Mouse (Mus musculus): ENCODE measurements around the gene Gm28168. TPM values are rescaled to one million over a fixed set of nuclear protein-coding genes. Genes with fewer than 3 reads are reported as not detected.
"Not testable (repeated sequence)": the region's sequence is repeated elsewhere in the genome, so short reads cannot be mapped to it uniquely, and the experiment has no call there.

Gene Gm28168
- total RNA-seq (2021): not detected
- long read RNA-seq, experiment 1: 0 reads
- long read RNA-seq, experiment 2: 0 reads

DNA sequence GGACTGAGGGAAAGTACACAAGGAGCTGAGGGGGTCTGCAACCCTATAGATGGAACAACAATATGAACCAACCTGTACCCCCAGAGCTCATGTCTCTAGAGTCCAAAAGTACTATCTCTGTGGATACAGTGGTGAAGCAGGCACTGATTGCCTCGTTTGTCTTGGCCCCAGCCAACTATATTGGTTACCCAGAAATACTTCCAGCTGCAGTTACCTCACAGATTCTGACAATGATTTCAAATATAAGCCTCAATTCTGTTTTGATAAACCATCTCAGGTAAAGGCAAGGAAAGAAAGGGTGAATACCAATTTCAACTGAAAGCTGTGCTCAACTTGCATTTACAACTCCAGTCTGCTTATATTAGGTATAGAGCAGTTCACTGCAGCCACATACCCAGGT, at the start of gene Gm28168:
Gene Gm28168, plus strand, starts transcription at position 301 of the 400 bp plus-strand sequence.
- H3K27ac ChIP-seq; DNase-seq (ENCODE audit: low spot score in 2 of 2); H3K4me3 ChIP-seq: not testable (repeated sequence)

GRCm38 (mm10) chr1:117965639-117966038, 37.8 kb downstream of the Gm28168 start, which contains the start of gene Gm7145:
Gene Gm7145 (plus strand): TSS chr1:117965939.
- DNase-seq (ENCODE audit: low spot score in 2 of 2): no peak
- no peak for TF ChIP-seq CTCF (conservative IDR thresholded peaks at IDR 0.05)
- no peak within 1 kb of the TSS for H3K4me3 ChIP-seq
- no peak within 1 kb of the TSS for H3K27ac ChIP-seq

Other genes starting within 250 kb of the Gm28168 start
- not detected for gene Gm28363, start 230.9 kb upstream of the Gm28168 start, total RNA-seq (2021)
- gene B020011L13Rik, start 146.9 kb upstream of the Gm28168 start, total RNA-seq (2021): not detected
- not detected for gene Gm28360, start 97.9 kb upstream of the Gm28168 start, total RNA-seq (2021)
- gene Gm7145, start 37.9 kb downstream of the Gm28168 start, total RNA-seq (2021): not detected
- not detected for gene Gm29106, start 248.5 kb downstream of the Gm28168 start, total RNA-seq (2021)

Data from layer of hippocampus, adult 2 months (tissue).